Mouse (Mus musculus): ENCODE results near the gene Dlg2. TPM values are rescaled to one million over a fixed set of nuclear protein-coding genes. Genes with fewer than 3 reads are reported as not detected.

Dlg2 gene
- polyA plus RNA-seq (2012; ENCODE audit: insufficient read depth, insufficient read length, missing spikeins) = 1.4 and 7.6 TPM in 2 replicates

GRCm38 (mm10) chr7:90476313-90477245 is at the start of gene Dlg2:
TSS of gene Dlg2 (plus strand) at chr7:90476672.
- Histone ChIP-seq H3K27ac (replicated peaks; ENCODE audit: low read depth, low read length) (peak within 1 kb of the TSS; percentile 60), H3K4me3 (ENCODE audit: insufficient read depth, low read depth, low read length) (peak within 1 kb of the TSS; percentile 89), H3K4me1 (ENCODE audit: control insufficient read depth, insufficient read depth, insufficient read length, low read length) (no peaks in the 10 kb centered on the region)

GRCm38 (mm10) chr7:90427006-90427405 is 49.5 kb upstream of the Dlg2 start:
- peak overlapping the region; percentile 60; the same call in 1 of the 2 replicates for H3K4me3 ChIP-seq (ENCODE audit: insufficient read depth, low read depth, low read length)
- H3K4me1 ChIP-seq (ENCODE audit: control insufficient read depth, insufficient read depth, insufficient read length, low read length) = 0 out of 2 replicates have a peak, but pooled peaks cover 4% of the 10 kb centered on the region
- no peak overlapping the region for H3K27ac ChIP-seq (replicated peaks; ENCODE audit: low read depth, low read length)

GRCm38 (mm10) chr7:90432221-90432620 is 44.3 kb upstream of the Dlg2 start:
- Histone ChIP-seq H3K4me1 (ENCODE audit: control insufficient read depth, insufficient read depth, insufficient read length, low read length) (no peaks in the 10 kb centered on the region), H3K27ac (replicated peaks; ENCODE audit: low read depth, low read length) (no peak overlapping the region), H3K4me3 (ENCODE audit: insufficient read depth, low read depth, low read length) (no peak overlapping the region)

GRCm38 (mm10) chr7:90440044-90440443 is 36.4 kb upstream of the Dlg2 start:
- H3K27ac ChIP-seq (replicated peaks; ENCODE audit: low read depth, low read length) = no peak overlapping the region
- H3K4me3 ChIP-seq (ENCODE audit: insufficient read depth, low read depth, low read length) = no peak overlapping the region
- H3K4me1 ChIP-seq (ENCODE audit: control insufficient read depth, insufficient read depth, insufficient read length, low read length) = no peaks in the 10 kb centered on the region; the same call in 1 of the 2 replicates

- H3K27ac ChIP-seq (replicated peaks; ENCODE audit: low read depth, low read length) = peak overlapping the region; percentile 40; the same call in 1 of the 2 replicates
- no peaks in the 10 kb centered on the region; the same call in 1 of the 2 replicates for H3K4me1 ChIP-seq (ENCODE audit: control insufficient read depth, insufficient read depth, insufficient read length, low read length)
- peak overlapping the region; percentile 50 for H3K4me3 ChIP-seq (ENCODE audit: insufficient read depth, low read depth, low read length)
Measured at GRCm38 (mm10) chr7:90442070-90442469, 34.4 kb upstream of the Dlg2 start.

- peak within 1 kb of the TSS; percentile 100 for H3K4me3 ChIP-seq (ENCODE audit: insufficient read depth, low read depth, low read length)
- H3K27ac ChIP-seq (replicated peaks; ENCODE audit: low read depth, low read length) = peak within 1 kb of the TSS; percentile 83
- H3K4me1 ChIP-seq (ENCODE audit: control insufficient read depth, insufficient read depth, insufficient read length, low read length) = no peaks in the 10 kb centered on the region; the same call in 1 of the 2 replicates
Measured at GRCm38 (mm10) chr7:90442518-90443080, 33.9 kb upstream of the Dlg2 start, which contains the start of gene Crebzf. TSS of gene Crebzf (plus strand) at chr7:90442729.

- Histone ChIP-seq H3K4me3 (ENCODE audit: insufficient read depth, low read depth, low read length) (peak overlapping the region; percentile 100), H3K4me1 (ENCODE audit: control insufficient read depth, insufficient read depth, insufficient read length, low read length) (no peaks in the 10 kb centered on the region; the same call in 1 of the 2 replicates)
Measured at GRCm38 (mm10) chr7:90443101-90444091, 33.1 kb upstream of the Dlg2 start.

GRCm38 (mm10) chr7:90444206-90444605 is 32.3 kb upstream of the Dlg2 start:
- peak overlapping the region; percentile 100 for H3K4me3 ChIP-seq (ENCODE audit: insufficient read depth, low read depth, low read length)
- no peaks in the 10 kb centered on the region; the same call in 1 of the 2 replicates for H3K4me1 ChIP-seq (ENCODE audit: control insufficient read depth, insufficient read depth, insufficient read length, low read length)
- peak overlapping the region; percentile 83 for H3K27ac ChIP-seq (replicated peaks; ENCODE audit: low read depth, low read length)

More at GRCm38 (mm10) chr7:90443101-90444091, 33.1 kb upstream of the Dlg2 start:
- H3K27ac ChIP-seq (replicated peaks; ENCODE audit: low read depth, low read length) = peak overlapping the region; percentile 83

GRCm38 (mm10) chr7:90456149-90456844 is 20.2 kb upstream of the Dlg2 start:
- peak overlapping the region; percentile 81 for H3K4me3 ChIP-seq (ENCODE audit: insufficient read depth, low read depth, low read length)
- no peak overlapping the region for H3K27ac ChIP-seq (replicated peaks; ENCODE audit: low read depth, low read length)

GRCm38 (mm10) chr7:90456845-90457468 is 19.5 kb upstream of the Dlg2 start, which contains the start of gene Tmem126a:
TSS of gene Tmem126a (minus strand) at chr7:90457229.
- H3K27ac ChIP-seq (replicated peaks; ENCODE audit: low read depth, low read length) = peak within 1 kb of the TSS; percentile 87

More at GRCm38 (mm10) chr7:90456149-90456844, 20.2 kb upstream of the Dlg2 start:
- H3K4me1 ChIP-seq (ENCODE audit: control insufficient read depth, insufficient read depth, insufficient read length, low read length) = no peaks in the 10 kb centered on the region; the same call in 1 of the 2 replicates

GRCm38 (mm10) chr7:90457517-90457916 is 19.0 kb upstream of the Dlg2 start:
- Histone ChIP-seq H3K27ac (replicated peaks; ENCODE audit: low read depth, low read length) (peak overlapping the region; percentile 73), H3K4me3 (ENCODE audit: insufficient read depth, low read depth, low read length) (peak overlapping the region; percentile 81), H3K4me1 (ENCODE audit: control insufficient read depth, insufficient read depth, insufficient read length, low read length) (no peaks in the 10 kb centered on the region; the same call in 1 of the 2 replicates)

More at GRCm38 (mm10) chr7:90456845-90457468, 19.5 kb upstream of the Dlg2 start, which contains the start of gene Tmem126a:
- no peaks in the 10 kb centered on the region; the same call in 1 of the 2 replicates for H3K4me1 ChIP-seq (ENCODE audit: control insufficient read depth, insufficient read depth, insufficient read length, low read length)
- H3K4me3 ChIP-seq (ENCODE audit: insufficient read depth, low read depth, low read length) = peak within 1 kb of the TSS; percentile 81

GRCm38 (mm10) chr7:90460330-90460729 is 16.1 kb upstream of the Dlg2 start:
- Histone ChIP-seq H3K4me1 (ENCODE audit: control insufficient read depth, insufficient read depth, insufficient read length, low read length) (no peaks in the 10 kb centered on the region; the same call in 1 of the 2 replicates), H3K4me3 (ENCODE audit: insufficient read depth, low read depth, low read length) (no peak overlapping the region), H3K27ac (replicated peaks; ENCODE audit: low read depth, low read length) (no peak overlapping the region)

GRCm38 (mm10) chr7:90460930-90461329 is 15.5 kb upstream of the Dlg2 start:
- Histone ChIP-seq H3K4me3 (ENCODE audit: insufficient read depth, low read depth, low read length) (no peak overlapping the region), H3K4me1 (ENCODE audit: control insufficient read depth, insufficient read depth, insufficient read length, low read length) (no peaks in the 10 kb centered on the region; the same call in 1 of the 2 replicates), H3K27ac (replicated peaks; ENCODE audit: low read depth, low read length) (no peak overlapping the region)
